Mouse (Mus musculus) ES-Bruce4 (cell line): ENCODE measurements around the gene Gimap8. TPM values are rescaled to one million over a fixed set of nuclear protein-coding genes. Genes with fewer than 3 reads are reported as not detected.
A peak's percentile ranks its signal among the peaks of the same experiment; 100 is the strongest.

ENCODE experiments used
- H3K27ac ChIP-seq: 2 replicates; pipeline ENCODE4 v1.5.1; 2012; ENCODE audit warnings: low read length, inconsistent platforms; ENCODE audit not compliant: insufficient read depth
- H3K27me3 ChIP-seq: 2 replicates; pipeline ENCODE4 v1.6.1; 2012; ENCODE audit warnings: mild to moderate bottlenecking, low read length, inconsistent platforms; ENCODE audit not compliant: control insufficient read depth, poor library complexity, insufficient read depth, severe bottlenecking
- H3K36me3 ChIP-seq: 2 replicates; pipeline ENCODE4 v1.6.1; 2012; ENCODE audit warnings: inconsistent platforms, mild to moderate bottlenecking, low read length, moderate library complexity; ENCODE audit not compliant: control insufficient read depth, poor library complexity, insufficient read depth, severe bottlenecking
- H3K4me1 ChIP-seq: one replicate; pipeline ENCODE4 v1.8.1; 2011; ENCODE audit warnings: low read length; ENCODE audit not compliant: control insufficient read depth, insufficient read depth
- H3K4me3 ChIP-seq: 2 replicates; pipeline ENCODE4 v1.5.1; 2011; ENCODE audit warnings: low read depth, mild to moderate bottlenecking, low read length
- H3K9ac ChIP-seq: 2 replicates; pipeline ENCODE4 v1.6.1; 2012; ENCODE audit warnings: low read depth, mild to moderate bottlenecking, inconsistent platforms; ENCODE audit not compliant: poor library complexity, severe bottlenecking
- H3K9me3 ChIP-seq: replicated peaks from 2 replicates; pipeline ENCODE4 v1.6.1; 2012; ENCODE audit warnings: mild to moderate bottlenecking, low read length, inconsistent platforms; ENCODE audit not compliant: control insufficient read depth, poor library complexity, insufficient read depth, severe bottlenecking
- CTCF ChIP-seq: IDR thresholded peaks from one replicate; pipeline ENCODE4 v1.8.1; 2011; ENCODE audit warnings: low read depth, low read length
- EP300 ChIP-seq: IDR thresholded peaks from 2 replicates; pipeline ENCODE4 v1.6.1; 2011; ENCODE audit warnings: low read depth, low read length; ENCODE audit not compliant: insufficient read depth
- POLR2A ChIP-seq: IDR thresholded peaks from one replicate; pipeline ENCODE4 v1.8.1; 2011; ENCODE audit warnings: low read length; ENCODE audit not compliant: insufficient read depth
- polyA plus RNA-seq: library from polyadenylated mRNA; stranded (reverse); fragments of >200 nt; gene quantifications from 2 replicates; pipeline ENCODE4 v1.2.4, GENCODE M21; 2011; ENCODE audit warnings: low read depth; ENCODE audit not compliant: missing spikeins, insufficient read depth, insufficient read length

The Gimap8 gene
- polyA plus RNA-seq, 1 experiment, result 0.31 TPM

DNA sequence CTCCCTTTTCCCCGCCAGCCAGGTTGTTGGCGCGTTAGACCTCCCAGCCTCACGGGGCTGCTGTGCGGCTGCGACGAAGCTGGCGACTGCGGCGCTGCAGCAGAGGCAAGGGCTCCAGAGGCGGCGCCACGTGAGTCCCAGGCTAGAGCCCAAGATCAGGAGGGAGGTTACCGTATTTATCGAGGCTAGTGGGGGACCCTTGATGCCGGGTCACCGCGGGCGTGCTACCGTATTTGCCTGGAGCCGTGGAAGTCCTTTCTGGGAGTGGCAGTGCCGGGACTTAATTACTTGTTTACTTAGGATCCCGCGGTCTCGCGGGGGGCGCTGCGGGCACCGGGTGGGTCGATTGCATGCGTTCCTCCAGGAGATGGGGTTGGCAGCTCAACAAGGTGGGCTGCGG is 20.1 kb upstream of the Gimap8 start:
- no peaks in the 10 kb centered on the region; the same call in none of the 2 replicates for H3K27me3 ChIP-seq
- H3K9me3 ChIP-seq, result no peaks in the 10 kb centered on the region
- no peaks in the 10 kb centered on the region for H3K36me3 ChIP-seq
- peak overlapping the region; percentile 44 for H3K4me3 ChIP-seq
- no peak for TF ChIP-seq POLR2A
- TF ChIP-seq CTCF, result peak; percentile 21
- TF ChIP-seq EP300, result no peak
- no peaks in the 10 kb centered on the region for H3K4me1 ChIP-seq
- H3K9ac ChIP-seq, result peak overlapping the region; percentile 32
- H3K27ac ChIP-seq, result no peak overlapping the region

DNA sequence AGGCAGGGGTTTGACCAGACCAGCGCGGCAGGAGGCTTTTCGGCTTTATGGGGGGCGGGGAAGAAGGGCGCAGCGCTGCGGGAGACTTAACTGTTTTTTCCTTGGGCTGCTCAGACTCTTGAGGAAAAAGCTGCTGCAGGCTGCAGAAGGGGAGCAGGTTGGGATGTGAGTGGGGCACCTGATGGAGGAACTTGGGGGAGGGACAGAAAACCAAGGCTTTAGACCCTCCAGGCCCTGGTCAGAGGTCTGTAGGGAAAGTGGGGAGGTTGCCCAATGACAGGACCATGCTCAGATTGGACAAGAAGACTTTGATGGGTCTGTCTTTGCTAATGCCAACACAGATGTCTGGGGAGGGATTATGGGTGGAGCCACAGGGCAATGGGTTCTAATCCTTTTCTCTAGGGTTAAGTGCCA is 19.5 kb upstream of the Gimap8 start:
- H3K27ac ChIP-seq, result no peak overlapping the region
- H3K9ac ChIP-seq, result peak overlapping the region; percentile 32
- no peaks in the 10 kb centered on the region; the same call in none of the 2 replicates for H3K27me3 ChIP-seq
- H3K4me1 ChIP-seq, result no peaks in the 10 kb centered on the region
- TF ChIP-seq POLR2A (no peak), CTCF (no peak), EP300 (no peak)
- H3K36me3 ChIP-seq, result no peaks in the 10 kb centered on the region
- peak overlapping the region; percentile 44 for H3K4me3 ChIP-seq
- H3K9me3 ChIP-seq, result no peaks in the 10 kb centered on the region

DNA sequence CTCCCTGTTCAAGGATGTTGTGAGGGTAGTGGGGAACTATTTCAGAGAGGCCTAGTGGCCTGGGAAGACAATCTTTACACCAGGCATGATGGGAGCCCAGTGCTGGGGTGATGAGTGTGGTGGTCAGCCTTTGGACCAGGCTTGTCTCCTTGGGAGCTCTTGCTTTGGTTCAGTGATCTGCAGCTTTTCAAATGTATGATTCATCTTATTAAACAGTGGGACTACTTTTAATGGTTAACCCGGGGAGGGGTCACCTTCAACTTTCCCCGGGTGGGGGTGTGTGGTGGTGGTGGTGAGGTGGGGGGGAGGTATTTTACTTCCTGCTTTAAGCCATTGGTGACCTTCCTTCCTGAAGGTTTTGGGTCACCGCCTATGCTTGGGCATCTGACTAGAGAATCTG is 18.7 kb upstream of the Gimap8 start:
- Histone ChIP-seq H3K4me1 (no peaks in the 10 kb centered on the region), H3K4me3 (no peak overlapping the region), H3K9ac (no peak overlapping the region), H3K9me3 (no peaks in the 10 kb centered on the region), H3K27ac (no peak overlapping the region), H3K36me3 (no peaks in the 10 kb centered on the region), H3K27me3 (no peaks in the 10 kb centered on the region; the same call in none of the 2 replicates)
- TF ChIP-seq POLR2A (no peak), EP300 (no peak), CTCF (no peak)

DNA sequence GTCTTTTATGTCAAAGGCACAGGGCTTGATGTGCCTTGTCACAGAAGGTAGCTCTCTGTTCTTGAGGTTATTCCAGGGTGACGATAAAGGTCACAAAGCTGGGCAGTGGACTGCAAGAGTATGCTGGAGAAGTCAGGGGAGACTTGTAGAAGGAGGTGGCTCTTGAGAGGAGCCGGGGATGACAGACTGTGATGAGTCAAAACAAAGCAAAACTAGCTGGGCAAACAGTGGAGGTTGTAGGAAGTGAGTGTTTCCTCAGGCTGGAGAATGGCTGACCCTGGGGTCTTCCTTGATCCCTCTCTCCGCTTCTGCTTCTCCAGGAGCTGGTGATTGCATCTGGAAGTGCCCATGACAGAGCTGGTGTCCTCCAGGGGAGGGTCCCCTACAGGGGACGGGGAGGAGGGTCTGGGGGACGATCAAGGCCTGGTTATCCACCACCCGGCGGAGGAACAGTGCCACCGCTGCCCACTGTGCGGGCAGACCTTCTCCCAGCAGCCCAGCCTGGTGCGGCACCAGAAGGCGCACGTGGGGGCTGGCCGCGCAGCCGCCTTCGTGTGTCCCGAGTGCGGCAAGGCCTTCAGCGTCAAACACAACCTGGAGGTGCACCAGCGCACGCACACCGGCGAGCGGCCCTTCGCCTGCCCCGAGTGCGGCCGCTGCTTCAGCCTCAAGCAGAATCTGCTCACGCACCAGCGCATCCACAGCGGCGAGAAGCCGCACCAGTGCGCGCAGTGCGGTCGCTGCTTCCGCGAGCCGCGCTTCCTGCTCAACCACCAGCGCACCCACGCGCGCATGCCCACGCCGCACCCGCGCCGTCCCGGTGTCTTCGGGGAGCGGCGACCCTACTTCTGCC is 18.0 kb upstream of the Gimap8 start:
- Histone ChIP-seq H3K36me3 (no peaks in the 10 kb centered on the region), H3K4me3 (peak overlapping the region; percentile 34), H3K27me3 (no peaks in the 10 kb centered on the region; the same call in none of the 2 replicates), H3K9ac (peak overlapping the region; percentile 37), H3K27ac (no peak overlapping the region), H3K4me1 (no peaks in the 10 kb centered on the region), H3K9me3 (no peaks in the 10 kb centered on the region)
- TF ChIP-seq EP300 (no peak), POLR2A (no peak), CTCF (no peak)

DNA sequence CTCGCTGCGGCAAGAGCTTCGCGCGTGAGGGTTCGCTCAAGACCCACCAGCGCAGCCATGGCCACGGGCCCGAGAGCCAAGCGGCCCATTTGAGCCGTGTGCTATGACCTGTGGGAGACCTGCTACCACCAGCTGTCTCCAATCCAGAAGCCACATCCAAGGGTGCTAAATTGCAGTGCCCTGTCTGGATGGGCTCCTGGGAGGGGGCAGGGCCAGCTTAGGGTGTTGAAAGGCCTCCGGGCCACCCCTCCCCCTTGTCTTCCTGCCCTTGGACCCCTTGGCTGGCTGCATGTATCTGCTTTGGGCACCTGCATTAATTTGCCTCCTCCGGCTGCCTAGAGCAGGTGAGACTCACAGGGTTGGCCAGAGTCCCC is 17.4 kb upstream of the Gimap8 start:
- no peaks in the 10 kb centered on the region for H3K9me3 ChIP-seq
- peak overlapping the region; percentile 37; the same call in 1 of the 2 replicates for H3K9ac ChIP-seq
- H3K36me3 ChIP-seq, result no peaks in the 10 kb centered on the region
- H3K4me3 ChIP-seq, result peak overlapping the region; percentile 34
- TF ChIP-seq POLR2A, result no peak
- no peak for TF ChIP-seq EP300
- no peak for TF ChIP-seq CTCF
- H3K4me1 ChIP-seq, result no peaks in the 10 kb centered on the region
- H3K27ac ChIP-seq, result no peak overlapping the region
- H3K27me3 ChIP-seq, result no peaks in the 10 kb centered on the region; the same call in none of the 2 replicates

DNA sequence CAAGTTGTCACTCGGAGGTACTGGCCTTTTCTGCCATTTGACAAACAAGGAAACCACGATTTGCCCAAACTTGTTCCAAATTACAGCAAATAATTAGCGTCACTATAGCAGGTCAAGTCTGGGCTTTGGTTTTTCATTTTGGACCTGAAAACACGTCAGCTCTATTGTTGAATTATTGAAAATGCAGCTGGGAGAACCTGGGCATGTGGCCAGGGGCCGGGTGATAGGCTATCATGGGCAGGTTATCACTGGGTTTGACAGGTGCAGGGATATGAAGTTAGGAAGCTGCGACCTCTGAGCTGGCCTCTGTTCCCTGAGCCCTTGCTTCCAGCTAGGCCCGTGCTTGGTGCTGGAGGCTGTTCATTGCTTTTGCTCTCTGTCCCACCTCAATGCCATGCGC is 16.2 kb upstream of the Gimap8 start:
- Histone ChIP-seq H3K9ac (no peak overlapping the region), H3K27me3 (no peaks in the 10 kb centered on the region; the same call in none of the 2 replicates), H3K4me1 (no peaks in the 10 kb centered on the region), H3K4me3 (no peak overlapping the region), H3K9me3 (no peaks in the 10 kb centered on the region), H3K36me3 (no peaks in the 10 kb centered on the region), H3K27ac (no peak overlapping the region)
- TF ChIP-seq CTCF (no peak), POLR2A (no peak), EP300 (no peak)
